8 mouse cellular contexts compared by ENCODE assay signal in genomic region chr6:128764598-128764997, GRCm38 (mm10). TPM values are rescaled to one million over a fixed set of nuclear protein-coding genes. Genes with fewer than 3 reads are reported as not detected.
DNase-seq lines count a peak whose midpoint lies in the region; ATAC-seq lines count a peak whose summit lies in the region.

No protein-coding gene starts in this region.

- peak overlapping the region; percentile 33 for H3K4me3 ChIP-seq in kidney, embryonic 14.5 days (ENCODE audit: low read length)
- H3K4me3 ChIP-seq in hindbrain, embryonic 12.5 days: peak overlapping the region; percentile 49
- peak overlapping the region; percentile 56 for H3K4me3 ChIP-seq in midbrain, embryonic 12.5 days

- no peak for DNase-seq in kidney, postnatal 4 days
- peak; percentile 9 for DNase-seq in c-Kit-positive CD71-positive TER-119-negative erythroid progenitor cells, embryonic 14.5 days (ENCODE audit: low read depth)
- DNase-seq in right cerebral cortex, adult 18-20 months: no peak
- DNase-seq in left cerebral cortex, adult 9 months (ENCODE audit: low spot score in 2 of 2): no peak
- DNase-seq in retina, embryonic 14.5 days (ENCODE audit: low spot score): no peak

- H3K27ac ChIP-seq in kidney, embryonic 14.5 days (ENCODE audit: low read depth, low read length): no peak overlapping the region
- no peak overlapping the region for H3K27ac ChIP-seq in hindbrain, embryonic 12.5 days
- H3K27ac ChIP-seq in midbrain, embryonic 12.5 days (replicated peaks): peak overlapping the region; percentile 73; the same call in 1 of the 2 replicates

- WGBS in kidney, embryonic 14.5 days: 23% methylated on average over 5 of the region's 5 CpGs
- WGBS in hindbrain, embryonic 12.5 days: 18% methylated on average over 5 of the region's 5 CpGs
- WGBS in midbrain, embryonic 12.5 days: 22% methylated on average over 5 of the region's 5 CpGs

- H3K4me2 ChIP-seq in kidney, embryonic 14.5 days (replicated peaks; ENCODE audit: low read depth, low read length): peak overlapping the region; percentile 34
- H3K4me2 ChIP-seq in hindbrain, embryonic 12.5 days (replicated peaks): peak overlapping the region; percentile 47
- peak overlapping the region; percentile 49 for H3K4me2 ChIP-seq in midbrain, embryonic 12.5 days (replicated peaks)

- H3K36me3 ChIP-seq in kidney, embryonic 14.5 days (ENCODE audit: control insufficient read depth, insufficient read depth, low read length): no peaks in the 10 kb centered on the region
- no peaks in the 10 kb centered on the region for H3K36me3 ChIP-seq in hindbrain, embryonic 12.5 days
- no peaks in the 10 kb centered on the region for H3K36me3 ChIP-seq in midbrain, embryonic 12.5 days

- peaks cover 2% of the 10 kb centered on the region; the same call in 1 of the 2 replicates for H3K4me1 ChIP-seq in kidney, embryonic 14.5 days (ENCODE audit: control insufficient read depth, insufficient read depth, low read length)
- H3K4me1 ChIP-seq in hindbrain, embryonic 12.5 days: peaks cover 6% of the 10 kb centered on the region
- no peaks in the 10 kb centered on the region for H3K4me1 ChIP-seq in midbrain, embryonic 12.5 days

- no peaks in the 10 kb centered on the region for H3K27me3 ChIP-seq in kidney, embryonic 14.5 days (ENCODE audit: control insufficient read depth, insufficient read depth, low read length)
- H3K27me3 ChIP-seq in hindbrain, embryonic 12.5 days: no peaks in the 10 kb centered on the region
- no peaks in the 10 kb centered on the region for H3K27me3 ChIP-seq in midbrain, embryonic 12.5 days

- no peak for ATAC-seq in kidney, embryonic 14.5 days (ENCODE audit: low FRiP score, low TSS enrichment)
- ATAC-seq in hindbrain, embryonic 12.5 days (ENCODE audit: low FRiP score): no peak
- ATAC-seq in midbrain, embryonic 12.5 days (ENCODE audit: low FRiP score, low read depth): no peak

- H3K9me3 ChIP-seq in kidney, embryonic 14.5 days (ENCODE audit: control insufficient read depth, low read length): no peaks in the 10 kb centered on the region
- no peaks in the 10 kb centered on the region for H3K9me3 ChIP-seq in hindbrain, embryonic 12.5 days (replicated peaks)
- H3K9me3 ChIP-seq in midbrain, embryonic 12.5 days: no peaks in the 10 kb centered on the region

- H3K9ac ChIP-seq in kidney, embryonic 14.5 days (ENCODE audit: low read depth, low read length): no peak overlapping the region
- peak overlapping the region; percentile 28; the same call in 1 of the 2 replicates for H3K9ac ChIP-seq in hindbrain, embryonic 12.5 days
- peak overlapping the region; percentile 46; the same call in 1 of the 2 replicates for H3K9ac ChIP-seq in midbrain, embryonic 12.5 days (replicated peaks)

RNA-seq across cellular contexts. Expression of gene Klrb1c, which starts 24.4 kb away (rescaled TPM):
- 0.61 TPM in 1 of 2 replicates, not detected in the other for polyA plus RNA-seq in kidney, embryonic 14.5 days (2014; fragmentation: Nextera tagmentation; extraction: Ambion mirVana)
- polyA plus RNA-seq in hindbrain, embryonic 12.5 days (2016; fragmentation: Nextera tagmentation; extraction: Ambion mirVana): not detected in 2 replicates
- polyA plus RNA-seq in midbrain, embryonic 12.5 days (2016; fragmentation: Nextera tagmentation; extraction: Ambion mirVana): not detected in 2 replicates

RNA-seq across cellular contexts. Expression of gene Klrb1, which starts 41.7 kb away (rescaled TPM):
- not detected in 2 replicates for polyA plus RNA-seq in kidney, embryonic 14.5 days (2014; fragmentation: Nextera tagmentation; extraction: Ambion mirVana)
- polyA plus RNA-seq in hindbrain, embryonic 12.5 days (2016; fragmentation: Nextera tagmentation; extraction: Ambion mirVana): not detected in 2 replicates
- polyA plus RNA-seq in midbrain, embryonic 12.5 days (2016; fragmentation: Nextera tagmentation; extraction: Ambion mirVana): not detected in 2 replicates
